ENCODE assay signal across 7 mouse cellular contexts in genomic region chr16:5351890-5352571, GRCm38 (mm10).
A peak's percentile ranks its signal among the peaks of the same experiment; 100 is the strongest.
DNase-seq lines count a peak whose midpoint lies in the region; ATAC-seq and TF ChIP-seq lines count a peak whose summit lies in the region.

No protein-coding gene starts in this region.

- peak; percentile 59; the same call in 1 of the 2 replicates for ATAC-seq in limb, embryonic 11.5 days (ENCODE audit: insufficient number of reproducible peaks, low FRiP score, low TSS enrichment, low read depth)
- ATAC-seq in midbrain, embryonic 13.5 days: no peak

- peaks cover 16 to 20% of the 10 kb centered on the region in 2 experiments for H3K4me1 ChIP-seq in CH12.LX (ENCODE audit: control insufficient read depth in 1 of 2, insufficient read depth in 2 of 2)
- no peaks in the 10 kb centered on the region for H3K4me1 ChIP-seq in limb, embryonic 11.5 days (ENCODE audit: control insufficient read depth, insufficient read depth, low read length)
- H3K4me1 ChIP-seq in midbrain, embryonic 13.5 days (replicated peaks): peaks cover 5% of the 10 kb centered on the region; the same call in 1 of the 2 replicates
- H3K4me1 ChIP-seq in thymus, adult 2 months (replicated peaks; ENCODE audit: control insufficient read depth, insufficient read depth, low read length): peaks cover 7% of the 10 kb centered on the region

- no peaks in the 10 kb centered on the region for H3K36me3 ChIP-seq in CH12.LX (replicated peaks in 1 of 2; ENCODE audit: control insufficient read depth in 1 of 2, insufficient read depth in 1 of 2, low read length in 1 of 2)
- no peaks in the 10 kb centered on the region for H3K36me3 ChIP-seq in limb, embryonic 11.5 days (ENCODE audit: control insufficient read depth, insufficient read depth, low read length)
- H3K36me3 ChIP-seq in midbrain, embryonic 13.5 days: no peaks in the 10 kb centered on the region
- no peaks in the 10 kb centered on the region for H3K36me3 ChIP-seq in thymus, adult 2 months (ENCODE audit: control insufficient read depth, insufficient read depth, low read length)

- H3K27me3 ChIP-seq in CH12.LX (replicated peaks): peaks cover 38% of the 10 kb centered on the region
- H3K27me3 ChIP-seq in limb, embryonic 11.5 days (ENCODE audit: control insufficient read depth, insufficient read depth, low read length): no peaks in the 10 kb centered on the region
- 0 out of 2 replicates have a peak, but pooled peaks cover 11% of the 10 kb centered on the region for H3K27me3 ChIP-seq in midbrain, embryonic 13.5 days
- no peaks in the 10 kb centered on the region for H3K27me3 ChIP-seq in thymus, adult 2 months (ENCODE audit: control insufficient read depth, insufficient read depth, low read length)

- peaks cover 20% of the 10 kb centered on the region for H3K9me3 ChIP-seq in CH12.LX (replicated peaks; ENCODE audit: low read length)
- H3K9me3 ChIP-seq in limb, embryonic 11.5 days (ENCODE audit: control insufficient read depth, low read length): no peaks in the 10 kb centered on the region; the same call in 1 of the 2 replicates
- no peaks in the 10 kb centered on the region for H3K9me3 ChIP-seq in midbrain, embryonic 13.5 days

- WGBS in limb, embryonic 11.5 days: 3% methylated on average over 18 of the region's 18 CpGs
- 6% methylated on average over 18 of the region's 18 CpGs for WGBS in midbrain, embryonic 13.5 days
- 6% methylated on average over 18 of the region's 18 CpGs for WGBS in thymus, adult 2 months

- peak; percentile 95 for DNase-seq in CH12.LX (ENCODE audit: extremely low read depth)
- DNase-seq in ZHBTc4 (ENCODE audit: low read depth, low spot score): peak; percentile 96
- DNase-seq in heart, postnatal 4 days: peak; percentile 14
- peak; percentile 67 for DNase-seq in limb, embryonic 11.5 days (ENCODE audit: low spot score)
- peak; percentile 60 for DNase-seq in thymus, adult 2 months
- DNase-seq in layer of hippocampus, adult 9-11 months: no peak

- H3K4me2 ChIP-seq in CH12.LX (ENCODE audit: insufficient read depth, low read depth, poor library complexity, severe bottlenecking): peak overlapping the region; percentile 23
- H3K4me2 ChIP-seq in limb, embryonic 11.5 days (ENCODE audit: low read depth, severe bottlenecking): 0 out of 2 replicates have a peak overlapping the region, but pooled peaks have one; percentile 12
- H3K4me2 ChIP-seq in midbrain, embryonic 13.5 days (replicated peaks): peak overlapping the region; percentile 22; the same call in 1 of the 2 replicates

- H3K4me3 ChIP-seq in CH12.LX (replicated peaks in 1 of 3; ENCODE audit: low read depth in 2 of 3, low read length in 2 of 3, poor library complexity in 1 of 3): no peak overlapping the region
- no peak overlapping the region for H3K4me3 ChIP-seq in limb, embryonic 11.5 days (ENCODE audit: low read depth, low read length)
- H3K4me3 ChIP-seq in midbrain, embryonic 13.5 days (replicated peaks): no peak overlapping the region
- peak overlapping the region; percentile 6; the same call in 1 of the 2 replicates for H3K4me3 ChIP-seq in thymus, adult 2 months (ENCODE audit: control insufficient read depth, insufficient read depth, low read length)

- dilution Hi-C loops in CH12.LX (cut with MboI; ENCODE audit: extremely low pct_ligation_motif_present, extremely low pct_unique_long_range_greater_than_20kb, low sequenced_read_pairs): no loop called here

- no peaks in the 10 kb centered on the region for H3K79me2 ChIP-seq in CH12.LX (replicated peaks; ENCODE audit: control insufficient read depth, extremely low read depth, insufficient read depth, poor library complexity, severe bottlenecking)

- H3K9ac ChIP-seq in CH12.LX (ENCODE audit: insufficient read depth, low read depth): no peak overlapping the region
- no peak overlapping the region for H3K9ac ChIP-seq in limb, embryonic 11.5 days (ENCODE audit: low read length)
- H3K9ac ChIP-seq in midbrain, embryonic 13.5 days (replicated peaks): no peak overlapping the region

- TF ChIP-seq EP300 in CH12.LX (IDR thresholded peaks at IDR 0.05; ENCODE audit: low read length): no peak

- H3K27ac ChIP-seq in CH12.LX (ENCODE audit: insufficient read depth, low read depth): no peak overlapping the region
- H3K27ac ChIP-seq in limb, embryonic 11.5 days (replicated peaks; ENCODE audit: low read depth, low read length): no peak overlapping the region
- H3K27ac ChIP-seq in midbrain, embryonic 13.5 days: no peak overlapping the region
- no peak overlapping the region for H3K27ac ChIP-seq in thymus, adult 2 months (ENCODE audit: control insufficient read depth, insufficient read depth, low read length)

- no peak for TF ChIP-seq CTCF in CH12.LX (conservative IDR thresholded peaks at IDR 0.05 in 1 of 2, IDR thresholded peaks at IDR 0.05 in 1 of 2; ENCODE audit: low read depth in 2 of 2, low read length in 2 of 2)
- no peak for TF ChIP-seq CTCF in thymus, adult 2 months (IDR thresholded peaks at IDR 0.05; ENCODE audit: borderline replicate concordance, control insufficient read depth, extremely low read depth, insufficient read depth, low read length, poor library complexity)

- TF ChIP-seq POLR2A in CH12.LX (IDR thresholded peaks at IDR 0.05; ENCODE audit: low read depth, low read length): no peak
- TF ChIP-seq POLR2A in thymus, adult 2 months (IDR thresholded peaks at IDR 0.05; ENCODE audit: control insufficient read depth, extremely low read depth, insufficient read depth, low read length, poor library complexity): no peak

- no peak for TF ChIP-seq RAD21 in CH12.LX (IDR thresholded peaks at IDR 0.05; ENCODE audit: low read depth, low read length)

- in situ Hi-C loops in CH12.LX (cut with MboI; ENCODE audit: low pct_ligation_motif_present, low pct_unique_long_range_greater_than_20kb, low sequenced_read_pairs): no loop called here

TF ChIP-seq in CH12.LX, 34 proteins besides CTCF, POLR2A, EP300 and RAD21:
- TF ChIP-seq TCF12 (IDR thresholded peaks at IDR 0.05; ENCODE audit: low read depth, low read length) (no peak), GABPA (IDR thresholded peaks at IDR 0.05; ENCODE audit: insufficient replicate concordance, low read depth, low read length) (no peak), CHD1 (IDR thresholded peaks at IDR 0.05; ENCODE audit: low read depth, low read length) (no peak), USF2 (conservative IDR thresholded peaks at IDR 0.05; ENCODE audit: low read depth, low read length) (no peak), TBP (conservative IDR thresholded peaks at IDR 0.05; ENCODE audit: low read depth, low read length) (no peak), MAFK (IDR thresholded peaks at IDR 0.05; ENCODE audit: insufficient replicate concordance, low read length) (no peak), MAX (IDR thresholded peaks at IDR 0.05; ENCODE audit: low read length) (no peak), USF1 (IDR thresholded peaks at IDR 0.05; ENCODE audit: low read depth, low read length) (no peak), E2F4 (IDR thresholded peaks at IDR 0.05; ENCODE audit: insufficient replicate concordance, low read depth, low read length) (no peak), CHD2 (IDR thresholded peaks at IDR 0.05; ENCODE audit: low read length) (no peak), POLR2AphosphoS2 (IDR thresholded peaks at IDR 0.05; ENCODE audit: low read depth, low read length) (no peak), UBTF (IDR thresholded peaks at IDR 0.05; ENCODE audit: low read depth, low read length) (no peak), IRF4 (IDR thresholded peaks at IDR 0.05; ENCODE audit: low read depth, low read length) (no peak), ZKSCAN1 (IDR thresholded peaks at IDR 0.05; ENCODE audit: borderline replicate concordance, low read depth, low read length) (no peak)
